Mouse (Mus musculus): Measurements from ENCODE around the gene Adprhl1. TPM values are rescaled to one million over a fixed set of nuclear protein-coding genes. Genes with fewer than 3 reads are reported as not detected.

The Adprhl1 gene
- polyA plus RNA-seq, 1 experiment: not detected

- 80% methylated on average over 7 of the region's 7 CpGs for WGBS
These were observed 66.3 kb downstream of the Adprhl1 start for GRCm38 (mm10) chr8:13187638-13188037.

GRCm38 (mm10) chr8:13187229-13187628 is 66.7 kb downstream of the Adprhl1 start:
- TF ChIP-seq CTCF (IDR thresholded peaks at IDR 0.05; ENCODE audit: control insufficient read depth, insufficient read depth, low read length) (no peak), POLR2A (IDR thresholded peaks at IDR 0.05; ENCODE audit: borderline replicate concordance, control insufficient read depth, low read depth, low read length) (no peak)
- 81% methylated on average over 9 of the region's 9 CpGs for WGBS
- Histone ChIP-seq H3K4me1 (ENCODE audit: control insufficient read depth, insufficient read depth, low read length) (no peaks in the 10 kb centered on the region; the same call in 1 of the 2 replicates), H3K27ac (ENCODE audit: control insufficient read depth, insufficient read depth, low read depth, low read length, poor library complexity) (no peak overlapping the region), H3K4me3 (replicated peaks; ENCODE audit: control insufficient read depth, low read depth, low read length) (no peak overlapping the region)

More at GRCm38 (mm10) chr8:13187638-13188037, 66.3 kb downstream of the Adprhl1 start:
- Histone ChIP-seq H3K4me3 (replicated peaks; ENCODE audit: control insufficient read depth, low read depth, low read length) (no peak overlapping the region), H3K27ac (ENCODE audit: control insufficient read depth, insufficient read depth, low read depth, low read length, poor library complexity) (no peak overlapping the region), H3K4me1 (ENCODE audit: control insufficient read depth, insufficient read depth, low read length) (no peaks in the 10 kb centered on the region; the same call in 1 of the 2 replicates)
- TF ChIP-seq POLR2A (IDR thresholded peaks at IDR 0.05; ENCODE audit: borderline replicate concordance, control insufficient read depth, low read depth, low read length) (no peak), CTCF (IDR thresholded peaks at IDR 0.05; ENCODE audit: control insufficient read depth, insufficient read depth, low read length) (no peak)

GRCm38 (mm10) chr8:13186819-13187218 is 67.1 kb downstream of the Adprhl1 start:
- no peak overlapping the region for H3K4me3 ChIP-seq (replicated peaks; ENCODE audit: control insufficient read depth, low read depth, low read length)
- 77% methylated on average over 8 of the region's 8 CpGs for WGBS
- H3K27ac ChIP-seq (ENCODE audit: control insufficient read depth, insufficient read depth, low read depth, low read length, poor library complexity): no peak overlapping the region
- TF ChIP-seq CTCF (IDR thresholded peaks at IDR 0.05; ENCODE audit: control insufficient read depth, insufficient read depth, low read length) (no peak), POLR2A (IDR thresholded peaks at IDR 0.05; ENCODE audit: borderline replicate concordance, control insufficient read depth, low read depth, low read length) (no peak)
- no peaks in the 10 kb centered on the region for H3K4me1 ChIP-seq (ENCODE audit: control insufficient read depth, insufficient read depth, low read length)

- WGBS: 51% methylated on average over 2 of the region's 2 CpGs
- Histone ChIP-seq H3K27ac (ENCODE audit: control insufficient read depth, insufficient read depth, low read depth, low read length, poor library complexity) (no peak overlapping the region), H3K4me3 (replicated peaks; ENCODE audit: control insufficient read depth, low read depth, low read length) (no peak overlapping the region), H3K4me1 (ENCODE audit: control insufficient read depth, insufficient read depth, low read length) (no peaks in the 10 kb centered on the region)
- no peak for TF ChIP-seq POLR2A (IDR thresholded peaks at IDR 0.05; ENCODE audit: borderline replicate concordance, control insufficient read depth, low read depth, low read length)
- TF ChIP-seq CTCF (IDR thresholded peaks at IDR 0.05; ENCODE audit: control insufficient read depth, insufficient read depth, low read length): no peak
These were observed 72.3 kb downstream of the Adprhl1 start for GRCm38 (mm10) chr8:13181691-13181976.

GRCm38 (mm10) chr8:13180911-13181690 is 72.9 kb downstream of the Adprhl1 start:
- Histone ChIP-seq H3K27ac (ENCODE audit: control insufficient read depth, insufficient read depth, low read depth, low read length, poor library complexity) (no peak overlapping the region), H3K4me3 (replicated peaks; ENCODE audit: control insufficient read depth, low read depth, low read length) (no peak overlapping the region), H3K4me1 (ENCODE audit: control insufficient read depth, insufficient read depth, low read length) (no peaks in the 10 kb centered on the region)
- 74% methylated on average over 18 of the region's 18 CpGs for WGBS
- TF ChIP-seq POLR2A (IDR thresholded peaks at IDR 0.05; ENCODE audit: borderline replicate concordance, control insufficient read depth, low read depth, low read length) (no peak), CTCF (IDR thresholded peaks at IDR 0.05; ENCODE audit: control insufficient read depth, insufficient read depth, low read length) (no peak)

DNA sequence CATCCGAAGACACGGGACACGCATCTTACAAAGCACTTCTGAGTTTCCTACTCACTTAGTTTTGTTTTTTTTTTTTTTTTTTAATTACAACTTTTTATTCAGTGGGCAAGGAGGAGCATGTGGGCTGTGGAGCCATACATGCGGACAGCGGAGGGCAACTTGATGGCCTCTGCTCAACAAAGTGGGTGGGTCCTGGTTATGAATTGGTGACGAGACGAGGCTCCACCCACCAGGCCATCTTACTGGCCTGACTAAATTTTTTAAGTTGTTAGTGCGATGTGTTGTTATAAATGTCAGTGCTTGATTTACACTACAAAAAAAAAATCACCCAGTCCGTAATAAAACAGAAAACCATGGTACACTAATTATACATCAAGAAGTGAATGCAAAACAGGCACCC is 73.6 kb downstream of the Adprhl1 start:
- Histone ChIP-seq H3K27ac (ENCODE audit: control insufficient read depth, insufficient read depth, low read depth, low read length, poor library complexity) (no peak overlapping the region), H3K4me1 (ENCODE audit: control insufficient read depth, insufficient read depth, low read length) (no peaks in the 10 kb centered on the region), H3K4me3 (replicated peaks; ENCODE audit: control insufficient read depth, low read depth, low read length) (no peak overlapping the region)
- TF ChIP-seq CTCF (IDR thresholded peaks at IDR 0.05; ENCODE audit: control insufficient read depth, insufficient read depth, low read length) (no peak), POLR2A (IDR thresholded peaks at IDR 0.05; ENCODE audit: borderline replicate concordance, control insufficient read depth, low read depth, low read length) (no peak)
- 69% methylated on average over 9 of the region's 9 CpGs for WGBS

GRCm38 (mm10) chr8:13179948-13180347 is 74.0 kb downstream of the Adprhl1 start:
- Histone ChIP-seq H3K4me3 (replicated peaks; ENCODE audit: control insufficient read depth, low read depth, low read length) (no peak overlapping the region), H3K27ac (ENCODE audit: control insufficient read depth, insufficient read depth, low read depth, low read length, poor library complexity) (no peak overlapping the region), H3K4me1 (ENCODE audit: control insufficient read depth, insufficient read depth, low read length) (no peaks in the 10 kb centered on the region)
- 77% methylated on average over 7 of the region's 7 CpGs for WGBS
- TF ChIP-seq POLR2A (IDR thresholded peaks at IDR 0.05; ENCODE audit: borderline replicate concordance, control insufficient read depth, low read depth, low read length): no peak
- no peak for TF ChIP-seq CTCF (IDR thresholded peaks at IDR 0.05; ENCODE audit: control insufficient read depth, insufficient read depth, low read length)

- H3K4me1 ChIP-seq (ENCODE audit: control insufficient read depth, insufficient read depth, low read length): no peaks in the 10 kb centered on the region
- WGBS: 77% methylated on average over 6 of the region's 6 CpGs
- no peak overlapping the region for H3K27ac ChIP-seq (ENCODE audit: control insufficient read depth, insufficient read depth, low read depth, low read length, poor library complexity)
- no peak for TF ChIP-seq POLR2A (IDR thresholded peaks at IDR 0.05; ENCODE audit: borderline replicate concordance, control insufficient read depth, low read depth, low read length)
- no peak for TF ChIP-seq CTCF (IDR thresholded peaks at IDR 0.05; ENCODE audit: control insufficient read depth, insufficient read depth, low read length)
- H3K4me3 ChIP-seq (replicated peaks; ENCODE audit: control insufficient read depth, low read depth, low read length): no peak overlapping the region
These were observed 74.5 kb downstream of the Adprhl1 start for GRCm38 (mm10) chr8:13179482-13179881.
